19 mouse cellular contexts compared by ENCODE assay signal in genomic region chr1:56076757-56077156, GRCm38 (mm10).
DNase-seq lines count a peak whose midpoint lies in the region; ATAC-seq and TF ChIP-seq lines count a peak whose summit lies in the region.
"Had no signal": no experiment of that assay in that cellular context is flagged by ENCODE, and none has a peak within 500 bp of the region (broad histone marks: within the 10 kb centered on the region; RNA-seq: fewer than 3 reads in every experiment).

No protein-coding gene starts in this region.

- no peaks in the 10 kb centered on the region for H3K27me3 ChIP-seq in embryonic facial prominence, embryonic 14.5 days (replicated peaks; ENCODE audit: control insufficient read depth, insufficient read depth, low read length)
- H3K27me3 ChIP-seq in embryonic facial prominence, embryonic 10.5 days (replicated peaks; ENCODE audit: low read depth, poor library complexity, severe bottlenecking): no peaks in the 10 kb centered on the region
- no peaks in the 10 kb centered on the region for H3K27me3 ChIP-seq in CH12.LX (replicated peaks)
- H3K27me3 ChIP-seq in hindbrain, embryonic 11.5 days (ENCODE audit: control insufficient read depth, insufficient read depth, low read length): no peaks in the 10 kb centered on the region

- WGBS in embryonic facial prominence, embryonic 14.5 days: 73% methylated on average over 1 of the region's 1 CpGs
- 96% methylated on average over 1 of the region's 1 CpGs for whole genome bisulfite sequencing in embryonic facial prominence, embryonic 10.5 days
- 89% methylated on average over 1 of the region's 1 CpGs for WGBS in hindbrain, embryonic 11.5 days

- TF ChIP-seq RAD21 in CH12.LX (IDR thresholded peaks at IDR 0.05; ENCODE audit: low read depth, low read length): no peak

- dilution Hi-C loops in CH12.LX (cut with MboI; ENCODE audit: extremely low pct_ligation_motif_present, extremely low pct_unique_long_range_greater_than_20kb, low sequenced_read_pairs): no loop called here

- no peaks in the 10 kb centered on the region for H3K9me3 ChIP-seq in embryonic facial prominence, embryonic 14.5 days (ENCODE audit: control insufficient read depth, low read length)
- no peaks in the 10 kb centered on the region for H3K9me3 ChIP-seq in embryonic facial prominence, embryonic 10.5 days
- H3K9me3 ChIP-seq in CH12.LX (replicated peaks; ENCODE audit: low read length): no peaks in the 10 kb centered on the region
- H3K9me3 ChIP-seq in hindbrain, embryonic 11.5 days (ENCODE audit: control insufficient read depth, low read length): no peaks in the 10 kb centered on the region

- TF ChIP-seq EP300 in CH12.LX (IDR thresholded peaks at IDR 0.05; ENCODE audit: low read length): no peak; the same call in 1 of the 2 replicates

- H3K4me1 ChIP-seq in embryonic facial prominence, embryonic 14.5 days (ENCODE audit: control insufficient read depth, insufficient read depth, low read length): no peaks in the 10 kb centered on the region
- H3K4me1 ChIP-seq in embryonic facial prominence, embryonic 10.5 days: no peaks in the 10 kb centered on the region
- peaks cover 0 to 24% of the 10 kb centered on the region in 2 experiments; a peak in 2 of 4 replicates for H3K4me1 ChIP-seq in CH12.LX (ENCODE audit: control insufficient read depth in 1 of 2, insufficient read depth in 2 of 2)
- no peaks in the 10 kb centered on the region for H3K4me1 ChIP-seq in hindbrain, embryonic 11.5 days (replicated peaks; ENCODE audit: control insufficient read depth, insufficient read depth, low read length)

- ATAC-seq in embryonic facial prominence, embryonic 14.5 days (ENCODE audit: low read depth): no peak
- ATAC-seq in hindbrain, embryonic 11.5 days (ENCODE audit: low FRiP score): no peak
- ATAC-seq: activated CD4-positive, CD25-positive, alpha-beta regulatory T cell, adult 4 months; CD4-positive, CD25-positive, alpha-beta regulatory T cell, adult 4 months; Patski had no signal

- H3K36me3 ChIP-seq in embryonic facial prominence, embryonic 14.5 days (ENCODE audit: control insufficient read depth, insufficient read depth, low read length): no peaks in the 10 kb centered on the region
- no peaks in the 10 kb centered on the region for H3K36me3 ChIP-seq in embryonic facial prominence, embryonic 10.5 days (replicated peaks)
- H3K36me3 ChIP-seq in CH12.LX (replicated peaks in 1 of 2; ENCODE audit: control insufficient read depth in 1 of 2, insufficient read depth in 1 of 2, low read length in 1 of 2): no peaks in the 10 kb centered on the region
- H3K36me3 ChIP-seq in hindbrain, embryonic 11.5 days (ENCODE audit: control insufficient read depth, insufficient read depth, low read length): no peaks in the 10 kb centered on the region
- H3K36me3 ChIP-seq: G1E had no signal

- TF ChIP-seq POLR2A in CH12.LX (IDR thresholded peaks at IDR 0.05; ENCODE audit: low read depth, low read length): no peak

- no peak for TF ChIP-seq CTCF in CH12.LX (conservative IDR thresholded peaks at IDR 0.05 in 1 of 2, IDR thresholded peaks at IDR 0.05 in 1 of 2; ENCODE audit: low read depth in 2 of 2, low read length in 2 of 2)

- DNase-seq in embryonic facial prominence, embryonic 14.5 days (ENCODE audit: low spot score): peak; percentile 11
- no peak for DNase-seq in embryonic facial prominence, embryonic 10.5 days (ENCODE audit: low spot score)
- peak; percentile 26 for DNase-seq in CH12.LX (ENCODE audit: extremely low read depth)
- no peak for DNase-seq in hindbrain, embryonic 11.5 days (ENCODE audit: low spot score)
- DNase-seq: adrenal gland, adult 2 months; adrenal gland, adult 8-10 months; adrenal gland, postnatal 10 days; adrenal gland, postnatal 14 days; adrenal gland, postnatal 25 days; adrenal gland, postnatal 36 days; B cell, adult 2 months; cerebellum, adult 11 months; cerebellum, adult 11-12 months; cerebellum, adult 18-20 months; cerebellum, adult 2 months had no signal

- in situ Hi-C loops in CH12.LX (cut with MboI; ENCODE audit: low pct_ligation_motif_present, low pct_unique_long_range_greater_than_20kb, low sequenced_read_pairs): no loop called here

- no peak overlapping the region for H3K4me2 ChIP-seq in embryonic facial prominence, embryonic 14.5 days (ENCODE audit: low read depth, low read length)
- no peak overlapping the region for H3K4me2 ChIP-seq in CH12.LX (ENCODE audit: insufficient read depth, low read depth, poor library complexity, severe bottlenecking)
- H3K4me2 ChIP-seq in hindbrain, embryonic 11.5 days (replicated peaks; ENCODE audit: low read depth, low read length): no peak overlapping the region

- H3K9ac ChIP-seq in embryonic facial prominence, embryonic 14.5 days (ENCODE audit: low read depth, low read length): no peak overlapping the region
- H3K9ac ChIP-seq in CH12.LX (ENCODE audit: insufficient read depth, low read depth): no peak overlapping the region
- no peak overlapping the region for H3K9ac ChIP-seq in hindbrain, embryonic 11.5 days (ENCODE audit: low read depth, low read length)

- no peaks in the 10 kb centered on the region for H3K79me2 ChIP-seq in CH12.LX (replicated peaks; ENCODE audit: control insufficient read depth, extremely low read depth, insufficient read depth, poor library complexity, severe bottlenecking)

- no peak overlapping the region for H3K27ac ChIP-seq in embryonic facial prominence, embryonic 14.5 days (replicated peaks; ENCODE audit: low read depth, low read length)
- H3K27ac ChIP-seq in embryonic facial prominence, embryonic 10.5 days (replicated peaks): no peak overlapping the region
- H3K27ac ChIP-seq in CH12.LX (ENCODE audit: insufficient read depth, low read depth): no peak overlapping the region
- H3K27ac ChIP-seq in hindbrain, embryonic 11.5 days (ENCODE audit: low read depth, low read length): no peak overlapping the region

- no peak overlapping the region for H3K4me3 ChIP-seq in embryonic facial prominence, embryonic 14.5 days (ENCODE audit: low read depth, low read length)
- H3K4me3 ChIP-seq in embryonic facial prominence, embryonic 10.5 days: no peak overlapping the region
- no peak overlapping the region for H3K4me3 ChIP-seq in CH12.LX (replicated peaks in 1 of 3; ENCODE audit: low read depth in 2 of 3, low read length in 2 of 3, poor library complexity in 1 of 3)
- no peak overlapping the region for H3K4me3 ChIP-seq in hindbrain, embryonic 11.5 days (ENCODE audit: low read depth, low read length)

TF ChIP-seq in CH12.LX, 34 proteins besides CTCF, POLR2A, EP300 and RAD21:
- TF ChIP-seq ZKSCAN1 (IDR thresholded peaks at IDR 0.05; ENCODE audit: borderline replicate concordance, low read depth, low read length) (no peak), HCFC1 (IDR thresholded peaks at IDR 0.05; ENCODE audit: low read depth, low read length) (no peak), IRF4 (IDR thresholded peaks at IDR 0.05; ENCODE audit: low read depth, low read length) (peak; percentile 59), CHD2 (IDR thresholded peaks at IDR 0.05; ENCODE audit: low read length) (no peak), BHLHE40 (IDR thresholded peaks at IDR 0.05; ENCODE audit: low read depth, low read length) (no peak), MEF2A (IDR thresholded peaks at IDR 0.05; ENCODE audit: borderline replicate concordance, low read depth, low read length) (peak; percentile 69), TBP (conservative IDR thresholded peaks at IDR 0.05; ENCODE audit: low read depth, low read length) (no peak), CHD1 (IDR thresholded peaks at IDR 0.05; ENCODE audit: low read depth, low read length) (no peak)

Comparison
In these comparisons a context has a peak if more than half of its experiments do, and no peak if none do; other contexts are left out.
1. DNase-seq: peak in embryonic facial prominence, embryonic 14.5 days (single experiment) and CH12.LX (single experiment); none in embryonic facial prominence, embryonic 10.5 days (single experiment) and hindbrain, embryonic 11.5 days (single experiment).